Mouse (Mus musculus) WW6 (cell line): ENCODE measurements at regions not wholly inside any gene's neighbourhood (a gene's known extent, or its start where the extent isn't known, plus 50 kb on each side); places are given as distances from the start of the nearest gene placed in this dataset.

Experiments used
- DNase-seq: peaks from one replicate; pipeline ENCODE4 v3.0.0-alpha.2; 2013; ENCODE audit warnings: low read depth, low spot score

- DNase-seq: peak; percentile 83
Measured at GRCm38 (mm10) chr4:148723208-148723607, 80.1 kb downstream of the Gm572 start.

GRCm38 (mm10) chr4:148723934-148724719, 80.1 kb upstream of the Casz1 start:
- DNase-seq: no peak

- no peak for DNase-seq
Measured at GRCm38 (mm10) chr4:148728800-148729199, 75.4 kb upstream of the Casz1 start.

- DNase-seq: no peak
Measured at GRCm38 (mm10) chr4:148731586-148731985, 72.6 kb upstream of the Casz1 start.

- no peak for DNase-seq
Measured at GRCm38 (mm10) chr4:148734061-148734460, 70.2 kb upstream of the Casz1 start.

- DNase-seq: no peak
Measured at GRCm38 (mm10) chr4:148734547-148734946, 69.7 kb upstream of the Casz1 start.

- DNase-seq: no peak
Measured at GRCm38 (mm10) chr4:148738601-148739530, 65.4 kb upstream of the Casz1 start.

- no peak for DNase-seq
Measured at GRCm38 (mm10) chr4:148742549-148743413, 61.4 kb upstream of the Casz1 start.

GRCm38 (mm10) chr4:148743414-148743844, 60.8 kb upstream of the Casz1 start:
- DNase-seq: no peak

GRCm38 (mm10) chr4:148744053-148744452, 60.2 kb upstream of the Casz1 start:
- no peak for DNase-seq

GRCm38 (mm10) chr4:148746460-148747314, 57.5 kb upstream of the Casz1 start:
- DNase-seq: no peak

- DNase-seq: no peak
Measured at GRCm38 (mm10) chr4:148747315-148747644, 56.9 kb upstream of the Casz1 start.

GRCm38 (mm10) chr4:148750030-148750429, 54.2 kb upstream of the Casz1 start:
- no peak for DNase-seq

GRCm38 (mm10) chr4:148751591-148751990, 52.6 kb upstream of the Casz1 start:
- DNase-seq: no peak

GRCm38 (mm10) chr4:148752360-148753093, 51.7 kb upstream of the Casz1 start:
- DNase-seq: no peak

GRCm38 (mm10) chr4:148753143-148753798, 51.0 kb upstream of the Casz1 start:
- no peak for DNase-seq

- DNase-seq: no peak
Measured at GRCm38 (mm10) chr4:148753849-148754248, 50.4 kb upstream of the Casz1 start.
